Mouse (Mus musculus) liver, embryonic 13.5 days (tissue): Measurements from ENCODE around the gene Golga2. TPM values are rescaled to one million over a fixed set of nuclear protein-coding genes. Genes with fewer than 3 reads are reported as not detected.

ENCODE experiments used
- ATAC-seq: fragments of 200-750 bp; cut with Nextera tagmentation; 2 replicates; pipeline ENCODE4 v1.8.0; 2017; ENCODE audit warnings: low read depth, mild to moderate bottlenecking, moderate number of reproducible peaks, moderate library complexity
- DNase-seq: peaks from one replicate; pipeline ENCODE4 v3.0.0; 2022
- H3K27ac ChIP-seq: fragments of 300-500 bp; sonication (generic); 2 replicates; pipeline ENCODE4 v1.5.1; 2015; ENCODE audit warnings: moderate library complexity, mild to moderate bottlenecking, inconsistent platforms
- H3K27me3 ChIP-seq: fragments of 300-500 bp; sonication (generic); 2 replicates; pipeline ENCODE4 v1.6.1; 2015; ENCODE audit warnings: mild to moderate bottlenecking, inconsistent platforms
- H3K36me3 ChIP-seq: fragments of 300-500 bp; sonication (generic); 2 replicates; pipeline ENCODE4 v1.6.1; 2015; ENCODE audit warnings: mild to moderate bottlenecking, inconsistent platforms
- H3K4me1 ChIP-seq: fragments of 300-500 bp; sonication (generic); replicated peaks from 2 replicates; pipeline ENCODE4 v1.6.1; 2015; ENCODE audit warnings: inconsistent platforms
- H3K4me2 ChIP-seq: fragments of 300-500 bp; sonication (generic); 2 replicates; pipeline ENCODE4 v1.6.1; 2015; ENCODE audit warnings: inconsistent platforms, mild to moderate bottlenecking, moderate library complexity
- H3K4me3 ChIP-seq: fragments of 300-500 bp; sonication (generic); replicated peaks from 2 replicates; pipeline ENCODE4 v1.5.1; 2015; ENCODE audit warnings: mild to moderate bottlenecking, inconsistent platforms
- H3K9ac ChIP-seq: fragments of 300-500 bp; sonication (generic); 2 replicates; pipeline ENCODE4 v1.6.1; 2015; ENCODE audit warnings: mild to moderate bottlenecking, inconsistent platforms
- H3K9me3 ChIP-seq: fragments of 300-500 bp; sonication (generic); replicated peaks from 2 replicates; pipeline ENCODE4 v1.6.1; 2016; ENCODE audit warnings: inconsistent platforms
- WGBS: fragments of 180-500 bp; shearing (Covaris S2); methylation state at CpG from one replicate; pipeline ENCODE4 v1.1.7; 2015; ENCODE audit not compliant: insufficient replicate concordance; 5-methylcytosine and 5-hydroxymethylcytosine counted together
- polyA plus RNA-seq: library from polyadenylated mRNA; unstranded; fragments of >200 nt; fragmentation: Nextera tagmentation; extraction: Ambion mirVana; gene quantifications from 2 replicates; pipeline ENCODE4 v1.2.1, GENCODE M21; 2015

The Golga2 gene
- polyA plus RNA-seq, 1 experiment from 2014 or later, result 7.4 TPM

- 47% methylated on average over 11 of the region's 11 CpGs for WGBS
- no peak overlapping the region for H3K27ac ChIP-seq
- H3K4me2 ChIP-seq, result no peak overlapping the region
- no peaks in the 10 kb centered on the region for H3K9me3 ChIP-seq
- ATAC-seq, result no peak
- H3K36me3 ChIP-seq, result no peaks in the 10 kb centered on the region
- H3K4me1 ChIP-seq, result peaks cover 6% of the 10 kb centered on the region; the same call in 1 of the 2 replicates
- no peak for DNase-seq
- H3K4me3 ChIP-seq, result no peak overlapping the region
- peaks cover 55% of the 10 kb centered on the region for H3K27me3 ChIP-seq
- H3K9ac ChIP-seq, result no peak overlapping the region
Observed at GRCm38 (mm10) chr2:32320721-32321120, 33.5 kb downstream of the Golga2 start.

DNA sequence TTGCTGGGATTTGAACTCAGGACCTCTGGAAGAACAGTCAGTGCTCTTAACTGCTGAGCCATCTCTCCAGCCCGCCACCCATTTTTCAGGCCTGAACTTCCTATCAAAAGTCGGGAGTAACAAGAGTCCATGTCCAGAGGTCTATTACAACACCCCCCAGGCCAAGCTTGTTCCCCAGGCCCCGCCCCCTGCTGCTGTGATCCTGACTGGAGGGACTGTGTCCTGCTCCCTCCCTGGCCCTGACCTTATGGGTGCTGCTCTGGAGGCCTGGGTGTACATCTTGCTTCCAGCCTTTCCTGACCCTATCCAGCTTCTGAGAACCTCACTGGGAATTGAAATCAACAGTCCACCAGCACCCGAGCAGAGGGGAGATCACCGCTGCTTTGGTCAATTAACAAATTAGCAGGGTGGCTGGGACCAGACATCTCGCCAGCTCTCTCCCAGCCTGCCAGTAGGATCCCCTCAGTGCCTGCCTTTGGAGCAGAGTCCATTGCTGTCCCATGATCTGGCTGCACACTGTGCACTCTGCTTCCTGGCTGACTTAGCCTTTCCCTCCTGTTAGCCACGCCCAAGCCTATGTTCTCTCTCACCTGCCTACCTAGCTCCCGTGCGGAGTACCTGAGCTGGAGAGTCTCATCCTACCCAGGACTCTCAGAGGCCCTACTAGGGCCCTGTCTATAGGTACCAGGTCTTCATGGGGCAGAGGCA lies 34.6 kb downstream of the Golga2 start:
- H3K27me3 ChIP-seq, result peaks cover 46% of the 10 kb centered on the region
- ATAC-seq, result no peak

DNA sequence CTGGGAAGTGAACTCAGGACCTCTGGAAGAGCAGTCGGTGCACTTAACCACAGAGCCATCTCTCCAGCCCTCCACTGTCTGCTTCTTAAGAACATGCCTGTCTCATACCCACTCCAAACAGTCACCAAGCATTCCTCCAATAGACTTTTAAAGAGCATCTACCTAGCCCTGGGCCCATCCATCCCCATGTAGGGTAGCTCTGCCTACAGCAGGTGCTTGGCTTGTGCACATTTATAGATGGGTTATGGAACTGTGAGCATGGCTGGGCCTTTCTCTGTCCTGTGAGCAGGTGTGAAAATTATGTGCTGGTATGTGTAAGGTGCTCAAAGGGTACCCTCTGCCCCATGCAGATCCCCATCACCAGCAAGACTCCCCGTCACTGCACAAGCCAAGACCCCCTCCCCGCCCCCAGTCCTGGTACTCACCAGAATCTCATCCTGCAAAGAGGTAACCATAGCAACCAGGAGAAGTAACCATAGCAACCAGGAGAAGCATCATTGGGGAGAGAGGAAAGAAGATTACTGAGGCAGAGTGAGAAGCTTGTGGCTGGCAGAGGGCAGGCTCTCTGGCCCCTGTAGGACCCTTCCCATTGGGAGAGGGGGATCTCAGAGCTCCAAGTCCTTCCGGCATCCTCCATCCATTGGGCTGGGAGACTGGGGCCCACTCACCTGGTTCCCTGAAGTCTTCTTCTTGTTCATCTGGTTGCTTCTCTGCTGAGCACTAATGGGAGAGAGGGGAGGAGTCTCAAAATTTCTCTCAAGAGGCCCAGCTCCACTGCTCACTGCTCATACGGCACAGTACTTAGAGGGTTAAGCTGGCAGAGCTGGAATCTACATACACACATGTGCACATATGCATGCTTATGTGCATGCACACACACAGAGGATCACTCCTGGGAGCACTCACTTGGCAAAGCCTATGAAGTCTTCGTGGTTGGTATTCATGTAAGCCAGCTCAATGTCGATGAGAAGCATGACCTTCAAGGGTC lies 35.9 kb downstream of the Golga2 start:
- no peak overlapping the region for H3K27ac ChIP-seq
- no peaks in the 10 kb centered on the region for H3K9me3 ChIP-seq
- no peak for DNase-seq
- ATAC-seq, result no peak
- H3K9ac ChIP-seq, result no peak overlapping the region
- peaks cover 35% of the 10 kb centered on the region for H3K27me3 ChIP-seq
- H3K36me3 ChIP-seq, result no peaks in the 10 kb centered on the region
- peaks cover 6% of the 10 kb centered on the region; the same call in 1 of the 2 replicates for H3K4me1 ChIP-seq
- 69% methylated on average over 7 of the region's 7 CpGs for WGBS
- H3K4me3 ChIP-seq, result no peak overlapping the region
- H3K4me2 ChIP-seq, result no peak overlapping the region

More for the DNA sequence above, 34.6 kb downstream of the Golga2 start:
- Histone ChIP-seq H3K4me3 (no peak overlapping the region), H3K4me1 (peaks cover 6% of the 10 kb centered on the region; the same call in 1 of the 2 replicates), H3K27ac (no peak overlapping the region), H3K36me3 (no peaks in the 10 kb centered on the region), H3K9ac (no peak overlapping the region), H3K9me3 (no peaks in the 10 kb centered on the region), H3K4me2 (no peak overlapping the region)
- DNase-seq, result no peak
- 61% methylated on average over 9 of the region's 9 CpGs for WGBS

- H3K27ac ChIP-seq, result no peak overlapping the region
- no peak for ATAC-seq
- H3K4me3 ChIP-seq, result no peak overlapping the region
- no peak overlapping the region for H3K4me2 ChIP-seq
- H3K9ac ChIP-seq, result no peak overlapping the region
- no peaks in the 10 kb centered on the region for H3K4me1 ChIP-seq
- no peak for DNase-seq
- no peaks in the 10 kb centered on the region for H3K9me3 ChIP-seq
- H3K27me3 ChIP-seq, result peaks cover 28% of the 10 kb centered on the region
- H3K36me3 ChIP-seq, result no peaks in the 10 kb centered on the region
- WGBS, result 42% methylated on average over 4 of the region's 4 CpGs
Observed at GRCm38 (mm10) chr2:32324322-32324721, 37.1 kb downstream of the Golga2 start.

DNA sequence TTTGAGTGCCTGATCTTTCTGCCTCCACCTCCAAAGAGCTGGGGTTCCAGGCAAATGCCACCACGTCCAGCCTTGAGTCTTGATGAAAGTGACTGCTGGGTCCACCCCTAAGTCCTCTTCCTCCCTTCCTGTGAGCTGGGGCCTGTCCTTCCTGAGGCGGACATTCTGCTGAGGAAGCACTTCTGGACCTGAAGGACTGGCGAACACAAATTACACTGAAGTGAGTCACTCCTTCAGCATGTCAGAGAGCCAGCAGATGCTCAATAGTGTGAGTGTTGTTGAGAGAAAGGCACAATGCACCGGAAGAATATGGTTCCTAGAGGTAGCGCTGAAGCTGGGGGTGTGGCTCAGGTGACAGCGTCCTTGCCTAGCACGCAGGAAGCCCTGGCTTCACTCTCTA lies 38.2 kb downstream of the Golga2 start:
- no peaks in the 10 kb centered on the region for H3K9me3 ChIP-seq
- WGBS, result 37% methylated on average over 7 of the region's 7 CpGs
- no peak overlapping the region for H3K9ac ChIP-seq
- H3K27me3 ChIP-seq, result peaks cover 26% of the 10 kb centered on the region; the same call in 1 of the 2 replicates
- H3K4me2 ChIP-seq, result no peak overlapping the region
- no peak overlapping the region for H3K4me3 ChIP-seq
- ATAC-seq (no peak), DNase-seq (no peak)
- no peaks in the 10 kb centered on the region for H3K36me3 ChIP-seq
- no peak overlapping the region for H3K27ac ChIP-seq
- no peaks in the 10 kb centered on the region for H3K4me1 ChIP-seq

DNA sequence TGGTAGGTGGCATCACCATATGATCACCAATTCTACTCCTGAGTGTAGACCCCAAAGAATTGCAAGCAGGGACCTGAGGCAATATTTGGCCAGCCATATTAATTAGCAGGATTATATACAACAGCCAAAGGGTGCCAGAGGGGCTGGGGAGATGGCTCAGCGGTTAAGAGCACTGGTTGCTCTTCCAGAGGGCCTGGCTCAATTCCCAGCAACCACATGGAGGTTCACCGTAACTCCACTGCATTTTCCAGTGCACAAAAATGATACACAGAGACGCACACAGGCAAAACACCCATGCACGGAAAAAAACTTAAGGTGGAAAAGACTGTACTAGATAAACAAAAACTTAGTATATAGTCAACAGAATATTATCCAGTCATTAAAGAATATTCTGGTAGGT lies 40.0 kb downstream of the Golga2 start:
- no peak for DNase-seq
- no peak overlapping the region for H3K9ac ChIP-seq
- H3K27me3 ChIP-seq, result peaks cover 23% of the 10 kb centered on the region
- H3K4me3 ChIP-seq, result no peak overlapping the region
- no peaks in the 10 kb centered on the region for H3K4me1 ChIP-seq
- H3K27ac ChIP-seq, result no peak overlapping the region
- 69% methylated on average over 4 of the region's 4 CpGs for WGBS
- H3K9me3 ChIP-seq, result no peaks in the 10 kb centered on the region
- H3K36me3 ChIP-seq, result no peaks in the 10 kb centered on the region
- no peak overlapping the region for H3K4me2 ChIP-seq
- ATAC-seq, result no peak

GRCm38 (mm10) chr2:32328911-32329460 lies 41.8 kb downstream of the Golga2 start:
- Histone ChIP-seq H3K9ac (no peak overlapping the region), H3K9me3 (no peaks in the 10 kb centered on the region), H3K27ac (no peak overlapping the region), H3K4me1 (no peaks in the 10 kb centered on the region), H3K27me3 (peaks cover 36% of the 10 kb centered on the region), H3K4me3 (no peak overlapping the region), H3K36me3 (no peaks in the 10 kb centered on the region), H3K4me2 (no peak overlapping the region)
- no peak for ATAC-seq
- no peak for DNase-seq
- 37% methylated on average over 13 of the region's 13 CpGs for WGBS

DNA sequence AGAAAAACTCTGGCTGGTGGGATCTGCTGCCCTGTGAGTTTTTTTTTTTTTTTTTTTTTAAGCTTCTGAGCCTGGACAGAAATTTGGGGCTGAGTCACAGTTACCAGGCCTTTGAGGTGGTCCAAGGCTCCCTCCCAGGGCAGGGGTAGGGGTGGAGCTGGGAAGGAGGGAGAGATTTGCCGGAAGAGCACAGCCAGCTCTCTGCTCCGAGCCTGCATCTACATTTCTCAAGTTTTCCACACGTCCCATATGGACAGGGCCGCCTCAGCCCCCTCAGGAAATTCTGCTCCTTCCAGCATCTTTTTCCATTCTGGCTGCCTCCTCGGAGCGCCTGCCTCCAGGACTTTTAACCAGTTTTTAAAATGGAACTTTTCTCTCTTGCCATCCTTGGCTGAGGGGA lies 42.3 kb downstream of the Golga2 start:
- WGBS, result 55% methylated on average over 6 of the region's 6 CpGs
- Histone ChIP-seq H3K4me2 (no peak overlapping the region), H3K4me3 (no peak overlapping the region), H3K27me3 (peaks cover 41% of the 10 kb centered on the region), H3K27ac (no peak overlapping the region), H3K9ac (no peak overlapping the region), H3K9me3 (no peaks in the 10 kb centered on the region), H3K36me3 (no peaks in the 10 kb centered on the region), H3K4me1 (no peaks in the 10 kb centered on the region)
- ATAC-seq, result no peak
- DNase-seq, result no peak

DNA sequence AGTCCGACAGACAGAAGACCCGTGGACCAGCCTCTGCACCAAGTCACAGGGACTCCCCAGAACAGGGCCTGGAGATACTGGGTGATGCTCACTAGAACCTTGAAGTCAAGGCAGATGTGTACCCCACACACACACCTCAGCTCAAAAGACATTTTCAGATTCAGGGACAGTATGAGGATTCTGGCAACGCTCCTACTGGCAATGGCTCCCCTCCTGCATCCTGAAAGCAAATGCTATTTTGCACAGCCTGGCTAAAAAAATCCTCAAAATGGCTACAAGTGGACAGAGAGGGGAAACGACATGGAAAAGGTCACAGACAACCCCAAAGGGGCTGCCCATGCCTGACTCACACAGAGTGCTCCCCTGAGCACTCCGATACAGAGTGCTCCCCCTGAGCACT lies 45.0 kb downstream of the Golga2 start:
- H3K9me3 ChIP-seq, result no peaks in the 10 kb centered on the region
- no peaks in the 10 kb centered on the region for H3K36me3 ChIP-seq
- H3K27ac ChIP-seq, result no peak overlapping the region
- H3K4me1 ChIP-seq, result no peaks in the 10 kb centered on the region
- no peak for DNase-seq
- no peak overlapping the region for H3K4me2 ChIP-seq
- WGBS, result 68% methylated on average over 5 of the region's 5 CpGs
- no peak for ATAC-seq
- H3K4me3 ChIP-seq, result no peak overlapping the region
- no peak overlapping the region for H3K9ac ChIP-seq
- peaks cover 67% of the 10 kb centered on the region for H3K27me3 ChIP-seq

DNA sequence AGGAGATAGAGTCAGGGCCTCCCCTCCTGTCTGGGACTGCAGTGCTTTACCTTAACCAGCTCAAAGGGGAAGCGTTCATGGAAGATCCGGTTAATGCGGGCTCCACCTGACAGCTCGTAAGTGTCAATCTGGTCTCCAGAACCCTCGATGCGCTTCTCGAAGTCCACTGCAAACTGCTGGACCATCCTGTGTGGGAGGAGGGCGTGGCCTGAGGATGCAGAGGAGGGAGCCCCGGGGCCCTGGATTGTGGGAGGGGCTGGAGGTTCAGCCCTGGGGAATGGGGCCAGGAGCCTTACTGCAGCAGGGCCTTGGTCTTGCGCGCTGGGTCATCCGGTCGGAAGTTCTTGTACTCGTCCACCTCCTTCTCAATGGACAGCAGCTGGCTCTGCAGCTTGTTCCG lies 48.7 kb downstream of the Golga2 start:
- H3K4me1 ChIP-seq, result no peaks in the 10 kb centered on the region
- no peak overlapping the region for H3K4me3 ChIP-seq
- WGBS, result 35% methylated on average over 15 of the region's 15 CpGs
- H3K4me2 ChIP-seq, result no peak overlapping the region
- H3K9ac ChIP-seq, result no peak overlapping the region
- no peak overlapping the region for H3K27ac ChIP-seq
- H3K27me3 ChIP-seq, result peaks cover 59% of the 10 kb centered on the region
- ATAC-seq (no peak), DNase-seq (no peak)
- no peaks in the 10 kb centered on the region for H3K9me3 ChIP-seq
- no peaks in the 10 kb centered on the region for H3K36me3 ChIP-seq

GRCm38 (mm10) chr2:32339912-32340642 lies 52.9 kb downstream of the Golga2 start:
- H3K4me3 ChIP-seq, result no peak overlapping the region
- H3K27ac ChIP-seq, result no peak overlapping the region
- H3K4me2 ChIP-seq, result no peak overlapping the region
- no peaks in the 10 kb centered on the region for H3K36me3 ChIP-seq
- ATAC-seq (no peak), DNase-seq (no peak)
- no peak overlapping the region for H3K9ac ChIP-seq
- WGBS, result 30% methylated on average over 26 of the region's 26 CpGs
- peaks cover 30% of the 10 kb centered on the region for H3K27me3 ChIP-seq
- H3K9me3 ChIP-seq, result no peaks in the 10 kb centered on the region
- H3K4me1 ChIP-seq, result no peaks in the 10 kb centered on the region
